Mouse (Mus musculus) myocyte (in vitro differentiated cells): Measurements from ENCODE around the gene Ccng2. TPM values are rescaled to one million over a fixed set of nuclear protein-coding genes. Genes with fewer than 3 reads are reported as not detected.

Experiments
- H3K27me3 ChIP-seq: one replicate; pipeline ENCODE4 v1.6.1; 2011; ENCODE audit not compliant: control insufficient read depth, insufficient read depth, insufficient read length
- H3K36me3 ChIP-seq: one replicate; pipeline ENCODE4 v1.6.1; 2011; ENCODE audit not compliant: control insufficient read depth, insufficient read depth
- H3K4me2 ChIP-seq: one replicate; pipeline ENCODE4 v1.6.1; 2011; ENCODE audit warnings: low read depth, control low read depth
- H3K4me3 ChIP-seq: one replicate; pipeline ENCODE4 v1.5.1; 2011; ENCODE audit warnings: mild to moderate bottlenecking, control low read depth, moderate library complexity
- H3K79me2 ChIP-seq: one replicate; pipeline ENCODE4 v1.6.1; 2011; ENCODE audit not compliant: control insufficient read depth, insufficient read depth
- H3ac ChIP-seq: one replicate; pipeline ENCODE4 v1.6.1; 2011; ENCODE audit not compliant: control insufficient read depth, insufficient read length
- CEBPB ChIP-seq: IDR thresholded peaks from 2 replicates; pipeline ENCODE4 v1.6.1; 2011; ENCODE audit warnings: mild to moderate bottlenecking, moderate library complexity; ENCODE audit not compliant: poor library complexity, insufficient read depth, severe bottlenecking
- E2F4 ChIP-seq: IDR thresholded peaks from one replicate; pipeline ENCODE4 v1.6.1; 2011; ENCODE audit warnings: mild to moderate bottlenecking, control low read depth, moderate library complexity; ENCODE audit not compliant: insufficient read depth
- MAX ChIP-seq: IDR thresholded peaks from one replicate; pipeline ENCODE4 v1.6.1; 2011; ENCODE audit warnings: low read depth, mild to moderate bottlenecking, control low read depth
- MYOD1 ChIP-seq, 3 experiments: IDR thresholded peaks; one replicate each; pipeline ENCODE4 v1.6.1; 2011; ENCODE audit warnings: control low read depth in 2 of 3, low read depth in 2 of 3, mild to moderate bottlenecking in 2 of 3, moderate library complexity in 1 of 3; ENCODE audit not compliant: insufficient read length in 2 of 3, control insufficient read depth in 1 of 3
- MYOG ChIP-seq, 3 experiments: IDR thresholded peaks; one replicate each; pipeline ENCODE4 v1.6.1; 2011; ENCODE audit warnings: control low read depth in 2 of 3, low read depth in 2 of 3, mild to moderate bottlenecking in 2 of 3; ENCODE audit not compliant: insufficient read length in 2 of 3, control insufficient read depth in 1 of 3, insufficient read depth in 1 of 3
- POLR2A ChIP-seq: IDR thresholded peaks from one replicate; pipeline ENCODE4 v1.6.1; 2011; ENCODE audit warnings: low read depth, mild to moderate bottlenecking, control low read depth, moderate library complexity; ENCODE audit not compliant: insufficient read length
- POLR2AphosphoS2 ChIP-seq: IDR thresholded peaks from one replicate; pipeline ENCODE4 v1.6.1; 2011; ENCODE audit warnings: low read depth, control low read depth; ENCODE audit not compliant: insufficient read length
- REST ChIP-seq: IDR thresholded peaks from one replicate; pipeline ENCODE4 v1.6.1; 2011; ENCODE audit warnings: mild to moderate bottlenecking, control low read depth, moderate library complexity; ENCODE audit not compliant: insufficient read depth, insufficient read length
- SRF ChIP-seq: IDR thresholded peaks from one replicate; pipeline ENCODE4 v1.6.1; 2011; ENCODE audit warnings: low read depth; ENCODE audit not compliant: control insufficient read depth, insufficient read length
- TCF12 ChIP-seq: IDR thresholded peaks from one replicate; pipeline ENCODE4 v1.6.1; 2011; ENCODE audit warnings: mild to moderate bottlenecking, control low read depth; ENCODE audit not compliant: poor library complexity, insufficient read depth, severe bottlenecking
- TCF3 ChIP-seq: IDR thresholded peaks from one replicate; pipeline ENCODE4 v1.6.1; 2011; ENCODE audit warnings: low read depth, control low read depth; ENCODE audit not compliant: insufficient read length
- USF1 ChIP-seq: IDR thresholded peaks from one replicate; pipeline ENCODE4 v1.6.1; 2011; ENCODE audit warnings: low read depth, mild to moderate bottlenecking, control low read depth, moderate library complexity
- polyA plus RNA-seq: library from polyadenylated mRNA; unstranded; fragments of >200 nt; fragmentation: generic; extraction: Trizol; gene quantifications from one replicate; pipeline ENCODE4 v1.2.1, GENCODE M21; 2012; ENCODE audit warnings: missing spikeins

The Ccng2 gene
- polyA plus RNA-seq, 1 experiment = 22.9 TPM

DNA sequence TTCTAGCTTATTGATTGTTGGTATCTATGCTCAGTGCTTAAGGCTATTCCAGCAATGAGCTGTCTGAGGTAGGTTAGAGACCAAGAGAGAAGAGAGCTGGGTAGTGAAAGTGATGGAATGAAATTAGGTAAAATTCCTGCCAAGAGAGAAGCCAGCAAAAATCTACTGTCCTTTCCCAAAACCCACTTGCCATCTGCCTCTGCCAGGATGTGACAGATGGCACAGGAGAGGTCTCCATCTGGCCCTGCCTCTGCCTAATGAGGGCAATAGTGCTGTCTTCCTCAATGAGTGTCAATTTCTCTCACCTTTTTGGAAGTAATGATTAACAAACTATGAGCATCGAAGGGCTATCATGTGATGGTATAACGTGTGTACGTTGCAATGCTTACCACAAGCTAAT is 31.2 kb upstream of the Ccng2 start:
- TF ChIP-seq TCF3 (no peak), USF1 (no peak), CEBPB (no peak), MYOD1 (IDR thresholded peaks at IDR 0.05; ENCODE audit: control insufficient read depth in 1 of 3, insufficient read length in 2 of 3, low read depth in 2 of 3) (no peak), SRF (no peak), POLR2A (no peak), TCF12 (no peak), MYOG (IDR thresholded peaks at IDR 0.05; ENCODE audit: control insufficient read depth in 1 of 3, insufficient read depth in 1 of 3, insufficient read length in 2 of 3, low read depth in 2 of 3) (no peak), MAX (no peak), REST (no peak), E2F4 (no peak), POLR2AphosphoS2 (no peak)
- Histone ChIP-seq H3K4me3 (no peak overlapping the region), H3ac (no peak overlapping the region), H3K4me2 (no peak overlapping the region), H3K36me3 (no peaks in the 10 kb centered on the region), H3K27me3 (no peaks in the 10 kb centered on the region), H3K79me2 (no peaks in the 10 kb centered on the region)

DNA sequence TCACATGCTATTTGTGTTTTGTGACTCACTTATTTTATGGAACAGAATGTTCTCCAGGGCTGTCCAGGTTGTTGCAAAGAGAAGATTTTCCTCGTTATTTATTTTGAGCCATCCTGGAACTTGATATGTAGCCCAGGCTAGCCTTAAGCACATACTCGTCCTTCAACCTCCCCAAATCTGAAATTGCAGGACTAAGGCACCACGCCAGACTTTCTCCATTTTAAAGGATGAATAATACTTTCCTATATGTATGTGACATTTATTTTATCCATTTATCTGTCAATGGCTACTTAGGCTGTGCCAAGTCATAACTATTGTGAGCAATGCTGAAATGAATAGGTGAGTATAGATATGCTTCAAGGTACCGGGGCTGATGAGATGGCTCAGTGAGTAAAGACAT is 30.5 kb upstream of the Ccng2 start:
- Histone ChIP-seq H3K79me2 (no peaks in the 10 kb centered on the region), H3K36me3 (no peaks in the 10 kb centered on the region), H3ac (no peak overlapping the region), H3K4me2 (no peak overlapping the region), H3K27me3 (no peaks in the 10 kb centered on the region), H3K4me3 (no peak overlapping the region)
- no peak for TF ChIP-seq MYOD1 (IDR thresholded peaks at IDR 0.05; ENCODE audit: control insufficient read depth in 1 of 3, insufficient read length in 2 of 3, low read depth in 2 of 3)
- TF ChIP-seq USF1 = no peak
- no peak for TF ChIP-seq REST
- no peak for TF ChIP-seq TCF3
- no peak for TF ChIP-seq E2F4
- no peak for TF ChIP-seq SRF
- no peak for TF ChIP-seq POLR2A
- no peak for TF ChIP-seq CEBPB
- no peak for TF ChIP-seq MYOG (IDR thresholded peaks at IDR 0.05; ENCODE audit: control insufficient read depth in 1 of 3, insufficient read depth in 1 of 3, insufficient read length in 2 of 3, low read depth in 2 of 3)
- TF ChIP-seq TCF12 = no peak
- no peak for TF ChIP-seq POLR2AphosphoS2
- no peak for TF ChIP-seq MAX

DNA sequence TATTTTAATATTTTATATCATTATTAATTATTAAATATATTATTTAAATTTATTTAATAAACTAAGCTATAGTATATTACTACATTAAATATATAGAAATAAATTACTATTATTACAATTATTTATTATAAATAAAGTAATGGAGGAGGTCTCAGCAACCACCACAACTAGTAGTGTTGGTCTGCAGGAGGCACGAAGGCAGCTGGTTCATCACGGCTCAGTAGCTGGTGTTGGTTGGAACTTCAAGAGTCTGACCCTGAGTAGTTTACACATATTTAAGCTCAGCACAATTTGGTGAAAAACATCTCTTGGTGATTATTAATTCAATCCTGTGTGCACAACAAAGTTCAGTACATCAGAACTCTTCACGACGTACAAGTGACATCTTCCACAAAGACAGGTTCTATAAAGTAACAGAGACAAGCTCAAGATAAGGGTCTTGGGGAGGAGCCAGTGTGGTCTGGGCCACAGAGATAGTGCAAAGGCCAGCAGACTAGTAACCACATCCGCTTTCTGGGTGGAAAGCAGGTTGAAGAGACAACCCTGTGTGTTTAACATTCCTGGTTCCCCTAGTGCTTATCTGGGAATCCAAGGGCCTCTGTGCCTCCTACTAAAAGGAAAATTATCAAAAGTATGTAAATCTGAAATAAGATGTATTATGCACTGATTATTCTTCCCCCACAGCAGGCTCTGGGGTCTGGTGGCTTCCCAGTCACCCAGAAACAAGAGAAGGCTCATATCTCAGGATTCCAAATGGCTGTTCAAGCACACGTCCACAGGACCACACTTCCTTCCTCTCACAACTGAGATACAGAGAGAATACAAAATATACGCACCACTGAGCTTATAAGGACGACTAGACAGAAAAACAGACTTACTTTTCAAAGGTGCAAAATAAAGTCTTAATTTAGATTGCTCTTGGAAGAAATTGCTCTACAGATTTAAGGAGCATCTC is 27.2 kb upstream of the Ccng2 start:
- Histone ChIP-seq H3K79me2 (no peaks in the 10 kb centered on the region), H3ac (no peak overlapping the region), H3K27me3 (no peaks in the 10 kb centered on the region), H3K36me3 (no peaks in the 10 kb centered on the region), H3K4me2 (no peak overlapping the region), H3K4me3 (no peak overlapping the region)
- no peak for TF ChIP-seq MYOG (IDR thresholded peaks at IDR 0.05; ENCODE audit: control insufficient read depth in 1 of 3, insufficient read depth in 1 of 3, insufficient read length in 2 of 3, low read depth in 2 of 3)
- no peak for TF ChIP-seq MAX
- no peak for TF ChIP-seq TCF3
- TF ChIP-seq E2F4 = no peak
- TF ChIP-seq REST = no peak
- TF ChIP-seq CEBPB = no peak
- TF ChIP-seq SRF = no peak
- no peak for TF ChIP-seq TCF12
- TF ChIP-seq MYOD1 (IDR thresholded peaks at IDR 0.05; ENCODE audit: control insufficient read depth in 1 of 3, insufficient read length in 2 of 3, low read depth in 2 of 3) = no peak
- TF ChIP-seq USF1 = no peak
- no peak for TF ChIP-seq POLR2A
- TF ChIP-seq POLR2AphosphoS2 = no peak

DNA sequence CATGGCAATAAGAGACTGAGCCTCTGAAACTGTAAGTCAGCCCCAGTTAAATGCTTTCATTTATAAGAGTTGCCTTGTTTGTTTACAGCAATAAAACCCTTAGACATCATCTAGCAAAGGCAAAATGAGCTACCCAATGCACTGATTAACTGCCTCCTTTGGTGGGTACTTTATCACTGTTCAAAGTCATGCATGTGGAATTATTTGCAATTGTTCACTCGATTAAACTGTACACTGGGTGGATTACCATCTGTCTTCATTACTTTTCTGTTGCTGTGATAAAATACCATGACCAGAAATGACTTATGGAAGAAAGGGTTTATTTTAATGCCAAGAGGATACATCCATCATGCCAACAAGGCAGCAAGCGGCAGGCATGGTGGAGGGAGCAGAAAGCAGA is 21.8 kb upstream of the Ccng2 start:
- H3K27me3 ChIP-seq = no peaks in the 10 kb centered on the region

More for the DNA sequence above, 21.8 kb upstream of the Ccng2 start:
- Histone ChIP-seq H3K36me3 (no peaks in the 10 kb centered on the region), H3ac (no peak overlapping the region), H3K79me2 (no peaks in the 10 kb centered on the region), H3K4me3 (no peak overlapping the region), H3K4me2 (no peak overlapping the region)
- no peak for TF ChIP-seq E2F4
- TF ChIP-seq CEBPB = no peak
- TF ChIP-seq MYOG (IDR thresholded peaks at IDR 0.05; ENCODE audit: control insufficient read depth in 1 of 3, insufficient read depth in 1 of 3, insufficient read length in 2 of 3, low read depth in 2 of 3) = no peak
- no peak for TF ChIP-seq TCF12
- TF ChIP-seq REST = no peak
- TF ChIP-seq TCF3 = no peak
- TF ChIP-seq MAX = no peak
- no peak for TF ChIP-seq POLR2A
- no peak for TF ChIP-seq POLR2AphosphoS2
- TF ChIP-seq SRF = no peak
- no peak for TF ChIP-seq USF1
- TF ChIP-seq MYOD1 (IDR thresholded peaks at IDR 0.05; ENCODE audit: control insufficient read depth in 1 of 3, insufficient read length in 2 of 3, low read depth in 2 of 3) = no peak
